ENCODE assay signal across 13 mouse cellular contexts in genomic region chr7:35362868-35363267, GRCm38 (mm10). TPM values are rescaled to one million over a fixed set of nuclear protein-coding genes. Genes with fewer than 3 reads are reported as not detected.
DNase-seq lines count a peak whose midpoint lies in the region; ATAC-seq lines count a peak whose summit lies in the region.
"Had no signal": no experiment of that assay in that cellular context is flagged by ENCODE, and none has a peak within 500 bp of the region (broad histone marks: within the 10 kb centered on the region; RNA-seq: fewer than 3 reads in every experiment).

No protein-coding gene starts in this region.

- H3K9me3 ChIP-seq in hindbrain, embryonic 10.5 days: 0 out of 2 replicates have a peak, but pooled peaks cover 3% of the 10 kb centered on the region
- H3K9me3 ChIP-seq in hindbrain, embryonic 14.5 days (ENCODE audit: control insufficient read depth, low read length): no peaks in the 10 kb centered on the region
- no peaks in the 10 kb centered on the region; the same call in 1 of the 2 replicates for H3K9me3 ChIP-seq in embryonic facial prominence, embryonic 10.5 days
- H3K9me3 ChIP-seq in kidney, embryonic 16.5 days (ENCODE audit: low read length): no peaks in the 10 kb centered on the region
- H3K9me3 ChIP-seq in stomach, embryonic 14.5 days (ENCODE audit: control insufficient read depth, low read depth, low read length): no peaks in the 10 kb centered on the region
- H3K9me3 ChIP-seq: limb, embryonic 13.5 days had no signal

- WGBS in hindbrain, embryonic 10.5 days: 71% methylated on average over 5 of the region's 5 CpGs
- 89% methylated on average over 5 of the region's 5 CpGs for WGBS in hindbrain, embryonic 14.5 days
- WGBS in embryonic facial prominence, embryonic 10.5 days: 59% methylated on average over 5 of the region's 5 CpGs
- WGBS in kidney, embryonic 16.5 days: 33% methylated on average over 5 of the region's 5 CpGs
- WGBS in stomach, embryonic 14.5 days: 52% methylated on average over 5 of the region's 5 CpGs

- H3K27ac ChIP-seq in hindbrain, embryonic 10.5 days: peak overlapping the region; percentile 59; the same call in 1 of the 2 replicates
- H3K27ac ChIP-seq in hindbrain, embryonic 14.5 days: no peak overlapping the region
- H3K27ac ChIP-seq in embryonic facial prominence, embryonic 10.5 days (replicated peaks): peak overlapping the region; percentile 44
- H3K27ac ChIP-seq in kidney, embryonic 16.5 days (ENCODE audit: low read length): peak overlapping the region; percentile 89
- no peak overlapping the region for H3K27ac ChIP-seq in stomach, embryonic 14.5 days (ENCODE audit: low read length)
- H3K27ac ChIP-seq: limb, embryonic 13.5 days had no signal

- no peak overlapping the region for H3K9ac ChIP-seq in hindbrain, embryonic 14.5 days
- no peak overlapping the region for H3K9ac ChIP-seq in kidney, embryonic 16.5 days (replicated peaks; ENCODE audit: low read length)
- H3K9ac ChIP-seq in stomach, embryonic 14.5 days (replicated peaks; ENCODE audit: low read depth, low read length): no peak overlapping the region
- H3K9ac ChIP-seq: limb, embryonic 13.5 days had no signal

- ATAC-seq in hindbrain, embryonic 14.5 days (ENCODE audit: low FRiP score): no peak
- ATAC-seq in kidney, embryonic 16.5 days (ENCODE audit: low FRiP score, low TSS enrichment): peak; percentile 85
- ATAC-seq in stomach, embryonic 14.5 days (ENCODE audit: insufficient number of reproducible peaks, insufficient read depth, low FRiP score, low read depth): peak; percentile 33; the same call in 1 of the 2 replicates

- no peak overlapping the region for H3K4me2 ChIP-seq in hindbrain, embryonic 14.5 days (replicated peaks)
- H3K4me2 ChIP-seq in kidney, embryonic 16.5 days (replicated peaks; ENCODE audit: low read depth, low read length): no peak overlapping the region
- no peak overlapping the region for H3K4me2 ChIP-seq in stomach, embryonic 14.5 days (replicated peaks; ENCODE audit: low read depth, low read length)
- H3K4me2 ChIP-seq: limb, embryonic 13.5 days had no signal

- no peak for DNase-seq in hindbrain, embryonic 10.5 days (ENCODE audit: low spot score)
- DNase-seq in hindbrain, embryonic 14.5 days (ENCODE audit: low spot score): no peak
- DNase-seq in embryonic facial prominence, embryonic 10.5 days (ENCODE audit: low spot score): peak; percentile 41
- DNase-seq in thymus, postnatal 36 days: no peak
- DNase-seq in gastrocnemius, postnatal 10 days: no peak
- DNase-seq in layer of hippocampus, postnatal 36 days: no peak
- DNase-seq: cerebellum, postnatal 25 days; midbrain, embryonic 14.5 days; thymus, postnatal 4 days had no signal

- no peaks in the 10 kb centered on the region for H3K27me3 ChIP-seq in hindbrain, embryonic 10.5 days (ENCODE audit: insufficient read depth, poor library complexity, severe bottlenecking)
- no peaks in the 10 kb centered on the region for H3K27me3 ChIP-seq in hindbrain, embryonic 14.5 days (ENCODE audit: control insufficient read depth, insufficient read depth, low read length)
- no peaks in the 10 kb centered on the region for H3K27me3 ChIP-seq in embryonic facial prominence, embryonic 10.5 days (replicated peaks; ENCODE audit: low read depth, poor library complexity, severe bottlenecking)
- no peaks in the 10 kb centered on the region for H3K27me3 ChIP-seq in kidney, embryonic 16.5 days (ENCODE audit: insufficient read depth, low read length)
- no peaks in the 10 kb centered on the region for H3K27me3 ChIP-seq in stomach, embryonic 14.5 days (ENCODE audit: control insufficient read depth, insufficient read depth, low read length)
- H3K27me3 ChIP-seq: limb, embryonic 13.5 days had no signal

- peaks cover 5% of the 10 kb centered on the region; the same call in 1 of the 2 replicates for H3K36me3 ChIP-seq in hindbrain, embryonic 10.5 days
- no peaks in the 10 kb centered on the region for H3K36me3 ChIP-seq in hindbrain, embryonic 14.5 days (replicated peaks; ENCODE audit: control insufficient read depth, insufficient read depth)
- peaks cover 4% of the 10 kb centered on the region; the same call in 1 of the 2 replicates for H3K36me3 ChIP-seq in embryonic facial prominence, embryonic 10.5 days (replicated peaks)
- H3K36me3 ChIP-seq in kidney, embryonic 16.5 days (ENCODE audit: insufficient read depth, low read length): peaks cover 5% of the 10 kb centered on the region
- H3K36me3 ChIP-seq in stomach, embryonic 14.5 days (ENCODE audit: control insufficient read depth, insufficient read depth, low read length): no peaks in the 10 kb centered on the region
- H3K36me3 ChIP-seq: limb, embryonic 13.5 days had no signal

- no peak overlapping the region for H3K4me3 ChIP-seq in hindbrain, embryonic 10.5 days
- no peak overlapping the region for H3K4me3 ChIP-seq in hindbrain, embryonic 14.5 days (replicated peaks; ENCODE audit: low read length)
- H3K4me3 ChIP-seq in embryonic facial prominence, embryonic 10.5 days: no peak overlapping the region
- H3K4me3 ChIP-seq in kidney, embryonic 16.5 days (ENCODE audit: low read length): no peak overlapping the region
- H3K4me3 ChIP-seq in stomach, embryonic 14.5 days (ENCODE audit: low read depth, low read length): no peak overlapping the region
- H3K4me3 ChIP-seq: limb, embryonic 13.5 days had no signal

- peaks cover 12% of the 10 kb centered on the region for H3K4me1 ChIP-seq in hindbrain, embryonic 10.5 days (replicated peaks)
- H3K4me1 ChIP-seq in hindbrain, embryonic 14.5 days (replicated peaks; ENCODE audit: control insufficient read depth, insufficient read depth, low read length): no peaks in the 10 kb centered on the region
- H3K4me1 ChIP-seq in embryonic facial prominence, embryonic 10.5 days: peaks cover 27% of the 10 kb centered on the region
- peaks cover 41% of the 10 kb centered on the region for H3K4me1 ChIP-seq in kidney, embryonic 16.5 days (ENCODE audit: insufficient read depth, low read length)
- no peaks in the 10 kb centered on the region for H3K4me1 ChIP-seq in stomach, embryonic 14.5 days (ENCODE audit: control insufficient read depth, insufficient read depth, low read length)

RNA-seq across cellular contexts. Expression of gene Rhpn2, which starts 28.9 kb away (rescaled TPM):
- 4.0 and 5.7 TPM in 2 replicates for polyA plus RNA-seq in hindbrain, embryonic 10.5 days (2016; fragmentation: Nextera tagmentation; extraction: Ambion mirVana)
- 3.8 and 4.2 TPM in 2 replicates for polyA plus RNA-seq in hindbrain, embryonic 14.5 days (2014; fragmentation: Nextera tagmentation; extraction: Ambion mirVana)
- polyA plus RNA-seq in embryonic facial prominence, embryonic 10.5 days (2016; fragmentation: Nextera tagmentation; extraction: Ambion mirVana): 5.2 and 5.5 TPM in 2 replicates
- 16.3 TPM in 2 replicates for polyA plus RNA-seq in kidney, embryonic 16.5 days (2015; fragmentation: Nextera tagmentation; extraction: Ambion mirVana)
- 24.1 and 24.9 TPM in 2 replicates for polyA plus RNA-seq in stomach, embryonic 14.5 days (2014; fragmentation: Nextera tagmentation; extraction: Ambion mirVana)
- 1 to 10 TPM in 1 of 2 experiments, under 1 TPM in 1; 0.94 to 1.8 TPM for total RNA-seq in gastrocnemius, postnatal 10 days (2021)
- total RNA-seq in layer of hippocampus, postnatal 36 days (2021): 1 to 10 TPM; 4.0 to 6.0 TPM
- total RNA-seq: granulocyte monocyte progenitor cell, adult 5-6 weeks had no signal

RNA-seq across cellular contexts. Expression of gene Faap24, which starts 33.8 kb away (rescaled TPM):
- 25.3 and 28.7 TPM in 2 replicates for polyA plus RNA-seq in hindbrain, embryonic 10.5 days (2016; fragmentation: Nextera tagmentation; extraction: Ambion mirVana)
- 14.6 and 17.5 TPM in 2 replicates for polyA plus RNA-seq in hindbrain, embryonic 14.5 days (2014; fragmentation: Nextera tagmentation; extraction: Ambion mirVana)
- polyA plus RNA-seq in embryonic facial prominence, embryonic 10.5 days (2016; fragmentation: Nextera tagmentation; extraction: Ambion mirVana): 17.6 and 20.5 TPM in 2 replicates
- 16.9 and 17.8 TPM in 2 replicates for polyA plus RNA-seq in kidney, embryonic 16.5 days (2015; fragmentation: Nextera tagmentation; extraction: Ambion mirVana)
- polyA plus RNA-seq in stomach, embryonic 14.5 days (2014; fragmentation: Nextera tagmentation; extraction: Ambion mirVana): 14.4 and 16.4 TPM in 2 replicates
- total RNA-seq in gastrocnemius, postnatal 10 days (2021): 1 to 10 TPM; 1.7 to 2.1 TPM
- 1 to 10 TPM; 5.0 to 5.4 TPM for total RNA-seq in layer of hippocampus, postnatal 36 days (2021)

RNA-seq across cellular contexts. Expression of gene Cep89, which starts 34.0 kb away (rescaled TPM):
- 58.6 and 59.7 TPM in 2 replicates for polyA plus RNA-seq in hindbrain, embryonic 10.5 days (2016; fragmentation: Nextera tagmentation; extraction: Ambion mirVana)
- 22.6 and 25.2 TPM in 2 replicates for polyA plus RNA-seq in hindbrain, embryonic 14.5 days (2014; fragmentation: Nextera tagmentation; extraction: Ambion mirVana)
- 59.0 and 63.3 TPM in 2 replicates for polyA plus RNA-seq in embryonic facial prominence, embryonic 10.5 days (2016; fragmentation: Nextera tagmentation; extraction: Ambion mirVana)
- polyA plus RNA-seq in kidney, embryonic 16.5 days (2015; fragmentation: Nextera tagmentation; extraction: Ambion mirVana): 63.7 and 73.2 TPM in 2 replicates
- polyA plus RNA-seq in stomach, embryonic 14.5 days (2014; fragmentation: Nextera tagmentation; extraction: Ambion mirVana): 39.6 and 46.6 TPM in 2 replicates
- total RNA-seq in gastrocnemius, postnatal 10 days (2021): 1 to 10 TPM; 5.5 to 6.6 TPM
- 10 to 100 TPM; 18.7 to 21.1 TPM for total RNA-seq in layer of hippocampus, postnatal 36 days (2021)

RNA-seq across cellular contexts. Expression of gene Gpatch1, which starts 44.6 kb away (rescaled TPM):
- 15.3 and 16.5 TPM in 2 replicates for polyA plus RNA-seq in hindbrain, embryonic 10.5 days (2016; fragmentation: Nextera tagmentation; extraction: Ambion mirVana)
- polyA plus RNA-seq in hindbrain, embryonic 14.5 days (2014; fragmentation: Nextera tagmentation; extraction: Ambion mirVana): 18.7 and 19.3 TPM in 2 replicates
- polyA plus RNA-seq in embryonic facial prominence, embryonic 10.5 days (2016; fragmentation: Nextera tagmentation; extraction: Ambion mirVana): 17.9 and 18.7 TPM in 2 replicates
- 19.6 and 19.9 TPM in 2 replicates for polyA plus RNA-seq in kidney, embryonic 16.5 days (2015; fragmentation: Nextera tagmentation; extraction: Ambion mirVana)
- 17.3 TPM in 2 replicates for polyA plus RNA-seq in stomach, embryonic 14.5 days (2014; fragmentation: Nextera tagmentation; extraction: Ambion mirVana)
- total RNA-seq in gastrocnemius, postnatal 10 days (2021): 1 to 10 TPM; 8.8 TPM
- 10 to 100 TPM; 25.4 to 26.8 TPM for total RNA-seq in layer of hippocampus, postnatal 36 days (2021)

Comparison
In these comparisons a context has a peak if more than half of its experiments do, and no peak if none do; other contexts are left out.
1. H3K27ac ChIP-seq: peak in hindbrain, embryonic 10.5 days (single experiment), embryonic facial prominence, embryonic 10.5 days (single experiment) and kidney, embryonic 16.5 days (single experiment); none in hindbrain, embryonic 14.5 days (single experiment) and stomach, embryonic 14.5 days (single experiment).